Mouse (Mus musculus) forebrain, embryonic 16.5 days (tissue): Measurements from ENCODE around the gene Rora. TPM values are rescaled to one million over a fixed set of nuclear protein-coding genes. Genes with fewer than 3 reads are reported as not detected.

ENCODE experiments used
- ATAC-seq: fragments of 200-750 bp; cut with Nextera tagmentation; 2 replicates; pipeline ENCODE4 v1.8.0; 2017; ENCODE audit warnings: mild to moderate bottlenecking, moderate library complexity
- H3K27ac ChIP-seq: fragments of 300-500 bp; sonication (generic); 2 replicates; pipeline ENCODE4 v1.5.1; 2014; ENCODE audit warnings: low read length, control low read depth
- H3K27me3 ChIP-seq: fragments of 300-500 bp; sonication (generic); replicated peaks from 2 replicates; pipeline ENCODE4 v1.6.1; 2014; ENCODE audit warnings: low read length; ENCODE audit not compliant: control insufficient read depth, insufficient read depth
- H3K36me3 ChIP-seq: fragments of 300-500 bp; sonication (generic); 2 replicates; pipeline ENCODE4 v1.6.1; 2014; ENCODE audit not compliant: control insufficient read depth, insufficient read depth
- H3K4me1 ChIP-seq: fragments of 300-500 bp; sonication (generic); replicated peaks from 2 replicates; pipeline ENCODE4 v1.6.1; 2014; ENCODE audit warnings: low read length; ENCODE audit not compliant: control insufficient read depth, insufficient read depth
- H3K4me2 ChIP-seq: fragments of 300-500 bp; sonication (generic); 2 replicates; pipeline ENCODE4 v1.6.1; 2014; ENCODE audit warnings: mild to moderate bottlenecking, low read length, control low read depth
- H3K4me3 ChIP-seq: fragments of 300-500 bp; sonication (generic); replicated peaks from 2 replicates; pipeline ENCODE4 v1.5.1; 2014; ENCODE audit warnings: mild to moderate bottlenecking, low read length, control low read depth
- H3K9ac ChIP-seq: fragments of 300-500 bp; sonication (generic); replicated peaks from 2 replicates; pipeline ENCODE4 v1.6.1; 2014; ENCODE audit warnings: low read depth, low read length, control low read depth
- H3K9me3 ChIP-seq: fragments of 300-500 bp; sonication (generic); 2 replicates; pipeline ENCODE4 v1.6.1; 2016; ENCODE audit warnings: low read length; ENCODE audit not compliant: control insufficient read depth
- WGBS: fragments of 180-500 bp; shearing (Covaris S2); extraction: QIAGEN DNeasy Blood & Tissue Kit; methylation state at CpG from one replicate; pipeline ENCODE4 v1.1.7; 2014; 5-methylcytosine and 5-hydroxymethylcytosine counted together
- polyA plus RNA-seq: library from polyadenylated mRNA; unstranded; fragments of >200 nt; fragmentation: Nextera tagmentation; extraction: Ambion mirVana; gene quantifications from 2 replicates; pipeline ENCODE4 v1.2.1, GENCODE M21; 2015

The Rora gene
- polyA plus RNA-seq, 1 experiment from 2014 or later: 7.9 TPM

- H3K27ac ChIP-seq: no peak overlapping the region
- no peaks in the 10 kb centered on the region for H3K36me3 ChIP-seq
- no peak overlapping the region for H3K4me3 ChIP-seq
- H3K9ac ChIP-seq: no peak overlapping the region
- no peaks in the 10 kb centered on the region for H3K27me3 ChIP-seq
- H3K4me1 ChIP-seq: peaks cover under 1% of the 10 kb centered on the region; the same call in 1 of the 2 replicates
- WGBS: 28% methylated on average over 7 of the region's 7 CpGs
- no peak for ATAC-seq
- no peaks in the 10 kb centered on the region for H3K9me3 ChIP-seq
- H3K4me2 ChIP-seq: no peak overlapping the region
These were observed 108.1 kb downstream of the Rora start for GRCm38 (mm10) chr9:68761672-68762071.

GRCm38 (mm10) chr9:68765595-68765994 lies 112.0 kb downstream of the Rora start:
- ATAC-seq: no peak
- Histone ChIP-seq H3K4me1 (no peaks in the 10 kb centered on the region), H3K4me2 (no peak overlapping the region), H3K9ac (no peak overlapping the region), H3K27ac (no peak overlapping the region), H3K36me3 (no peaks in the 10 kb centered on the region), H3K9me3 (no peaks in the 10 kb centered on the region), H3K27me3 (no peaks in the 10 kb centered on the region), H3K4me3 (no peak overlapping the region)
- WGBS: 64% methylated on average over 1 of the region's 1 CpGs

DNA sequence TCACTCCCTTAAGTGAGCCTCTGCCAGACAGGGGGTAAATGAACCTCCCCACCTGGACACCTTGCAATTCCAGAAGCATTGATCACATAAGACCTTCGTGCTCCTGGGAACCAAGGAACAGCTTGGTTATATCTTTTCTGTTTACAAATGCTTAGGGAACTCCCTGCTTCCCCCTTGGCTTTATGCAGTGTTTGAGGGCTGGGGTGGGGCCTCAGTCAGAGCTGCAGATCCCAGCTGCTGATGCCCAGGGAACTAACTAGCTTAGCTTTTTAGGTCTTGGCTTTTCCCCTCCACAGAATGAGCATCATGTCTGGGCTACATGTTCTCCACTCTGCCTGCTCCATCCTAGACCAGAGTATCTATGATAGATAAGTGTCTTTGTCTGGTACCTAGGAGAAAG lies 116.1 kb downstream of the Rora start:
- Histone ChIP-seq H3K9me3 (no peaks in the 10 kb centered on the region), H3K4me3 (no peak overlapping the region), H3K4me2 (no peak overlapping the region), H3K27me3 (no peaks in the 10 kb centered on the region), H3K36me3 (no peaks in the 10 kb centered on the region), H3K9ac (no peak overlapping the region), H3K4me1 (no peaks in the 10 kb centered on the region), H3K27ac (no peak overlapping the region)
- WGBS: 37% methylated on average over 1 of the region's 1 CpGs
- no peak for ATAC-seq

DNA sequence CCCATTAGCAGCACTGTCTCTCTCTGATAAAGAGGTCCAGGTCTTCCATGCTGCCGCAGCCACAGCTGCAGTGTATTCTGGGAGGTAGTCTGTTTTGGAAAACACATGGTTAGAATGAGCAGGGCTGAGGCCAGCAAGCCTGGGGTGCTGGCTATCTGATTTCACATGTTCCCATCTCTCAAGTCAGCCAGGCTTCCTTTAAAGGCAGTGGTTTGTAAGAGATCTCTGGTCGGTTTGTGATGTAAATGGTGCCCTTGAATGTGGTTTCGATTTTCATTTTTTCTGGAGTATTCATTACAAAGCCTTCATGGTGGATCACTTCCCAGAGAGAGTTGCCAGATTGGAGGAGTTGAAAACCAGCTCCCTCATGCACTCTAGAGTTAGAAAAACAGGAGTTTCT lies 117.8 kb downstream of the Rora start:
- WGBS: 93% methylated on average over 3 of the region's 3 CpGs

DNA sequence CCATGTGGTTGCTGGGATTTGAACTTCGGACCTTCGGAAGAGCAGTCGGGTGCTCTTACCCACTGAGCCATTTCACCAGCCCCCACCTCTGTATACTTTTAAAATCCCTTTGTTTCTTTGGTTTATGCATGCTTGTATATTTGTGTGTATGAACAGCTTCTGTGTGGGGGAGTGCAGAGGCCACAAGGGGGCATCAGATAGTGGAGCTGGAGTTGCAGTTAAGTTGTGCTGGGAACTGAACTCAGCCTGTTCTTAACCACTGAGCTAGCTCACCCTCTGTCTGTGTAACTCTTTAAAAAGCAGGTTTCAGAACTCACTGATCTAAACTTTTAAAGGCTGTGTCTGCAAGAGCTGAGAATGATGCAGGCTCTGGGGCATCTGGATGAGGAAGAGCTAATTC lies 120.2 kb downstream of the Rora start:
- Histone ChIP-seq H3K9me3 (no peaks in the 10 kb centered on the region), H3K27me3 (no peaks in the 10 kb centered on the region), H3K9ac (no peak overlapping the region), H3K36me3 (no peaks in the 10 kb centered on the region), H3K4me1 (no peaks in the 10 kb centered on the region), H3K4me2 (no peak overlapping the region), H3K27ac (no peak overlapping the region), H3K4me3 (no peak overlapping the region)
- ATAC-seq: no peak
- WGBS: 94% methylated on average over 3 of the region's 3 CpGs

More for the DNA sequence above, 117.8 kb downstream of the Rora start:
- no peak overlapping the region for H3K27ac ChIP-seq
- no peaks in the 10 kb centered on the region for H3K4me1 ChIP-seq
- H3K9ac ChIP-seq: no peak overlapping the region
- no peaks in the 10 kb centered on the region for H3K27me3 ChIP-seq
- no peak overlapping the region for H3K4me2 ChIP-seq
- ATAC-seq: no peak
- H3K36me3 ChIP-seq: no peaks in the 10 kb centered on the region
- no peak overlapping the region for H3K4me3 ChIP-seq
- no peaks in the 10 kb centered on the region for H3K9me3 ChIP-seq

- no peak for ATAC-seq
- Histone ChIP-seq H3K27me3 (no peaks in the 10 kb centered on the region; the same call in 1 of the 2 replicates), H3K27ac (no peak overlapping the region), H3K9ac (no peak overlapping the region), H3K9me3 (no peaks in the 10 kb centered on the region), H3K4me1 (no peaks in the 10 kb centered on the region), H3K36me3 (no peaks in the 10 kb centered on the region), H3K4me3 (no peak overlapping the region), H3K4me2 (no peak overlapping the region)
- WGBS: 77% methylated on average over 8 of the region's 8 CpGs
These were observed 128.4 kb downstream of the Rora start for GRCm38 (mm10) chr9:68782011-68782410.

DNA sequence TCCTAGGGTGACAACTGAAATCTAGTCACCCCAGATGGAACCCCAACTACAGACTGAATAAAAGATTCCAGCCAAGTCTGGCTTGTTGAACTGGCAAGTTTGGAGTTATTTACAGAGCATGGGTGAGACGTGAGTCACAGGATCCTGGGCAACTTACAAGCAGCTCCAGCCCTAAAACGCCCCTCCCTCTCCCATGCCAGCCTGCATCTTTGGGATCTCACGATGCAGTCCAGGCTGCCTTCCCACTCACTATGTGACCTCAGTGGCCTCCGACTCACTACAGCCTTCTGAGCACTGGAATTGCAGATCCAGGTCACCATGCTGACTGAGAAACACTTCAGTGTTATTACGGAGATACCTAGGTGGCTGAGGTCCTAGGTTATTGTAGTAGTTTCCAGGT lies 129.0 kb downstream of the Rora start:
- 86% methylated on average over 5 of the region's 5 CpGs for WGBS
- H3K9ac ChIP-seq: no peak overlapping the region
- H3K4me1 ChIP-seq: no peaks in the 10 kb centered on the region
- no peaks in the 10 kb centered on the region; the same call in 1 of the 2 replicates for H3K27me3 ChIP-seq
- no peak for ATAC-seq
- no peak overlapping the region for H3K27ac ChIP-seq
- no peak overlapping the region for H3K4me2 ChIP-seq
- H3K9me3 ChIP-seq: no peaks in the 10 kb centered on the region
- H3K36me3 ChIP-seq: no peaks in the 10 kb centered on the region
- H3K4me3 ChIP-seq: no peak overlapping the region

GRCm38 (mm10) chr9:68783246-68783645 lies 129.7 kb downstream of the Rora start:
- no peak overlapping the region for H3K4me2 ChIP-seq
- no peaks in the 10 kb centered on the region for H3K36me3 ChIP-seq
- no peak overlapping the region for H3K27ac ChIP-seq
- no peak for ATAC-seq
- H3K9ac ChIP-seq: no peak overlapping the region
- 87% methylated on average over 5 of the region's 5 CpGs for WGBS
- H3K9me3 ChIP-seq: no peaks in the 10 kb centered on the region
- H3K4me1 ChIP-seq: no peaks in the 10 kb centered on the region
- H3K27me3 ChIP-seq: no peaks in the 10 kb centered on the region; the same call in 1 of the 2 replicates
- H3K4me3 ChIP-seq: no peak overlapping the region

- no peak overlapping the region for H3K9ac ChIP-seq
- peaks cover 2% of the 10 kb centered on the region; the same call in 1 of the 2 replicates for H3K4me1 ChIP-seq
- no peaks in the 10 kb centered on the region for H3K9me3 ChIP-seq
- no peak overlapping the region for H3K4me3 ChIP-seq
- H3K27me3 ChIP-seq: no peaks in the 10 kb centered on the region; the same call in 1 of the 2 replicates
- H3K36me3 ChIP-seq: no peaks in the 10 kb centered on the region
- 86% methylated on average over 8 of the region's 8 CpGs for WGBS
- no peak overlapping the region for H3K27ac ChIP-seq
- no peak overlapping the region for H3K4me2 ChIP-seq
- ATAC-seq: no peak
These were observed 133.2 kb downstream of the Rora start for GRCm38 (mm10) chr9:68786614-68787293.

DNA sequence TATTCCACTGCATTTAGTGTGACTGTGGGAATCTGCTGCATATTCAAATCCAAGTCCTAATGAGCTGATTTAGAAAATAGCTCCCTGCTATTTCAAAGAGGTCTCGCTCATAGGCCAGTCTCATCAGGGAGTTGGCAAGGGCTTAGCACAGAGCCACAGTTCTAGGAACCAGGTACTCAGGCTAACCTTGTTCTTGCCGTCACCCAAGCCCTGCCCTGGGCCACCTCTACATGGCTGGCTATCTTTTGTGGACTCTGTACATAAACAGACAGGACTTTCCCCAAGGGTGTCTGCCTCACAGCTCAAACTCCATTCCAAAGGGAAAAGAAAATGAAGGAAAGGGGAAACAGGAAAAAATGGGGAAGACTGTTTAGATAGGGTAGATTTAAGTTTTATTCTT lies 134.1 kb downstream of the Rora start:
- WGBS: 56% methylated on average over 2 of the region's 2 CpGs
- Histone ChIP-seq H3K9ac (no peak overlapping the region), H3K9me3 (no peaks in the 10 kb centered on the region), H3K4me3 (no peak overlapping the region), H3K4me1 (peaks cover 11% of the 10 kb centered on the region), H3K27ac (no peak overlapping the region), H3K4me2 (no peak overlapping the region), H3K27me3 (no peaks in the 10 kb centered on the region; the same call in 1 of the 2 replicates), H3K36me3 (no peaks in the 10 kb centered on the region)
- ATAC-seq: no peak
